Mouse (Mus musculus): ENCODE measurements around the gene Gm20388.

DNA sequence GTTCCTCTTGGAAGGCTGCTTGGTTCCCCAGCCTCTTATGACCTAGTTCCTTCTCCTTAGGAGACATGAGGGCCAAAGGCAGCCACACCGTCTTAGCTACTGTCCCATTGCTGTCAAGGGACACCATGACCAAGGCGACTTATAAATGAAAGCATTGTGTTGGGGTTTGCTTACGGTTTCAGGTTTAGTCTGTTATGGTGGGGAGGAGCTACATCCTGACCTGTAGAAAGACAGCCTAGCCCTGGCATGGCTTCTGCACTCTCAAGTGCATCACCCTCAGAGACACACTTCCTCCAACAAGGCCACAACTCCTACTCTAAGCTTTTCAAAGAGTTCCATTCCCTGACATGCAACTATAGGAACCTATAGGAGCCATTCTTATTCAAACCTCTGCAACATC lies 2794.0 kb downstream of the Gm20388 start:
- TF ChIP-seq CTCF (IDR thresholded peaks at IDR 0.05; ENCODE audit: extremely low read depth, insufficient read depth, low read length) = no peak
- no peak for TF ChIP-seq POLR2A (IDR thresholded peaks at IDR 0.05; ENCODE audit: extremely low read depth, insufficient read depth, low read length)

All from cortical plate, adult 2 months (tissue).